Mouse (Mus musculus) liver, adult (tissue): ENCODE data around the gene Nsmf.

ENCODE experiments used
- GATA4 ChIP-seq: IDR thresholded peaks from 2 replicates; pipeline ENCODE4 v1.6.1; 2014; ENCODE audit warnings: mild to moderate bottlenecking, low read length; ENCODE audit not compliant: insufficient replicate concordance

Nsmf gene

DNA sequence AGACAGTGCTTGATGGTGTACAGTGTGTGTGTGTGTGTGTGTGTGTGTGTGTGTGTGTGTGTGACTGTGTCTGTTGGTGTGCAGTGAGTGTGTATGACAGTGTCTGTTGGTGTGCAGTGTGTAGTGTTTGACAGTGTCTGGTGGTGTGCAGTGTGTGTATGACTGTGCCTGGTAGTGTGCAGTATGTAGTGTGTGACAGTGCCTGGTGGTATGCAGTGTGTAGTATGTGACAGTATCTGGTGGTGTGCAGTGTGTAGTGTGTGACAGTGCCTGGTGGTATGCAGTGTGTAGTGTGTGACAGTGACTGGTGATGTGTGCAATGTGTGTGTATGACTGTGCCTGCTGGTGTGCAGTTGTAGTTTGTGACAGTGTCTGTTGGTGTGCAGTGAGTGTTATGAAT is 55.3 kb downstream of the Nsmf start:
- no peak for TF ChIP-seq GATA4

DNA sequence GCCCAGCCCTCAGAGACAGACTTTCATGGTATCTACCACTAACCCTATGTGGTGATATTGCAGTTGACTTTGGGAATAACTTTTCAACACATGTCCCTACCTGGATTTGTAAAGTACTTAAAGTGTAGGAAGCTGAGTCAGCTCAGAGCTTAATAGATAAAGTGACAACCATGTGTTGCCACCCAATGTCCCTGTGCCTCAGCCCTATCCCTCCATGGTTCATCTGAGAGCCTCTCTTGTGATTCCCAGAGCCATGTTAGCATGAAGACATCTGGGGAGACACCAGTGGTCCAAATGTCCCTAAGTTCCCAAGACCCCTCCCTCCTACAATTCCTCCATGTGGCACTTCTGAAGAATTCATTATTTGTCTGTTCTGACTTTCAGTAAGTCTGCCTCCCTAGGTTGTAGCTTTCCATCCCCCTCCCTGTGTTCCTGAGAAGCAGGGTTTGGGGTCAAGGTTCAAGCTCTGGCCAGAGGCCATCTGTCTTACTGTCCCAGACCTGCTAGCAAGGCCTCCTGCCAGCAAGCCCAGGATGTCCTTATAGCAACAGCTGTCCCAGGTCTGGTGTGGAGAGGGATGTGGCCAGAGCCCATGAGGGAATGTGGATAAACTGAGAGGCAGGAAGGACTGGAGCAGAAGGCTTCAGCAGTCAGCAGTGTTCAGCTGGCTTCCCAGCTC is 56.5 kb downstream of the Nsmf start:
- TF ChIP-seq GATA4: no peak

DNA sequence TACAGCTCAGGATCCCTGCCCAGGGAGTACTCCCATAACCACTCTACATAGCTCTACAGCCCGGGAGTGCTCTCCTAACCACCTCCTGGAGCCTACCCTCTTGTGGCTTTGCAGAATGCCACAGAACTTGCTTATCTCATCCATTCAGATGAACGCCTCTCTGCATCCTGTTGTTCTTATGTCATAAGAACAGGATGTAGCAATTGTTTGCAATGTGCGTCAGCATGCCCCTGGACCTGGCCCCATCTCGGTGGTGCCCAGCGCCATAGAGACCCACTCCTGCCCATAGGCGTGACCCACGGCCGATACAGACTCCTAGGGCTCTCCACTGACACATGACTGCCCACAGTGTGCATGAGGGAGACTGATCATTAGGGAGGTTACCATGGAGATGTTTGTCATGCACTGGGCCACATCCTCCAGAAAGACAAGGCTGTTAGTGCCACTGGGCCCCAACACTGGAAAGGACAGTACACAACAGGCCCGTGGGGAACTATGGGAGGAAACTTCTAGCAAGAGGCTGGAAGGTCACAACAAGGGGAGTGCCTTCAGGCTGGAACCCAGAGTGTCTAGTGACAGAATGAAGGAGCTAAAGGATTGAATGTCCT is 57.1 kb downstream of the Nsmf start:
- peak; percentile 56 for TF ChIP-seq GATA4
